Mouse (Mus musculus) midbrain, postnatal 0 days (tissue): ENCODE data around the gene Osr1. TPM values are rescaled to one million over a fixed set of nuclear protein-coding genes. Genes with fewer than 3 reads are reported as not detected.

ENCODE experiments used
- ATAC-seq: fragments of 200-750 bp; cut with Nextera tagmentation; 2 replicates; pipeline ENCODE4 v1.8.0; 2017; ENCODE audit warnings: moderate number of reproducible peaks, mild to moderate bottlenecking, moderate TSS enrichment, moderate library complexity; ENCODE audit not compliant: low FRiP score
- DNase-seq: peaks from one replicate; pipeline ENCODE4 v3.0.0-alpha.2; 2015; ENCODE audit warnings: low spot score
- H3K27ac ChIP-seq: fragments of 300-500 bp; sonication (generic); 2 replicates; pipeline ENCODE4 v1.5.1; 2014; ENCODE audit warnings: low read depth, mild to moderate bottlenecking, low read length, mixed read lengths
- H3K27me3 ChIP-seq: fragments of 300-500 bp; sonication (generic); 2 replicates; pipeline ENCODE4 v1.6.1; 2014; ENCODE audit warnings: low read length, control low read depth, mixed read lengths; ENCODE audit not compliant: insufficient read depth
- H3K36me3 ChIP-seq: fragments of 300-500 bp; sonication (generic); 2 replicates; pipeline ENCODE4 v1.6.1; 2014; ENCODE audit warnings: low read length, control low read depth, mixed read lengths; ENCODE audit not compliant: insufficient read depth
- H3K4me1 ChIP-seq: fragments of 300-500 bp; sonication (generic); 2 replicates; pipeline ENCODE4 v1.6.1; 2014; ENCODE audit warnings: mild to moderate bottlenecking, control low read depth, antibody characterized with exemption, low read length, mixed read lengths; ENCODE audit not compliant: insufficient read depth
- H3K4me2 ChIP-seq: fragments of 300-500 bp; sonication (generic); 2 replicates; pipeline ENCODE4 v1.6.1; 2014; ENCODE audit warnings: low read depth, mild to moderate bottlenecking, low read length, mixed read lengths; ENCODE audit not compliant: poor library complexity, severe bottlenecking
- H3K4me3 ChIP-seq: fragments of 300-500 bp; sonication (generic); 2 replicates; pipeline ENCODE4 v1.5.1; 2014; ENCODE audit warnings: low read depth, mild to moderate bottlenecking, low read length, moderate library complexity
- H3K9ac ChIP-seq: fragments of 300-500 bp; sonication (generic); replicated peaks from 2 replicates; pipeline ENCODE4 v1.6.1; 2014; ENCODE audit warnings: mild to moderate bottlenecking, low read length, moderate library complexity, mixed read lengths; ENCODE audit not compliant: poor library complexity, severe bottlenecking
- H3K9me3 ChIP-seq: fragments of 300-500 bp; sonication (generic); 2 replicates; pipeline ENCODE4 v1.6.1; 2016; ENCODE audit warnings: low read length, control low read depth
- CTCF ChIP-seq: IDR thresholded peaks from 2 replicates; pipeline ENCODE4 v1.5.1; 2016; ENCODE audit warnings: antibody characterized with exemption, mild to moderate bottlenecking
- polyA plus RNA-seq: library from polyadenylated mRNA; unstranded; fragments of >200 nt; fragmentation: Nextera tagmentation; extraction: Ambion mirVana; gene quantifications from 2 replicates; pipeline ENCODE4 v1.2.1, GENCODE M21; 2015
- total RNA-seq: library from RNA; depleted of rRNA; stranded (reverse); fragments of >200 nt; gene quantifications from 2 replicates; pipeline ENCODE4 v1.2.3, GENCODE M21; 2014

The Osr1 gene
- total and polyA plus RNA-seq, 2 experiments from 2014 or later = 7.7 to 21.2 TPM

GRCm38 (mm10) chr12:9598219-9598618, 28.3 kb downstream of the Osr1 start:
- Histone ChIP-seq H3K27ac (no peak overlapping the region), H3K4me1 (no peaks in the 10 kb centered on the region), H3K9me3 (no peaks in the 10 kb centered on the region), H3K4me3 (no peak overlapping the region), H3K27me3 (no peaks in the 10 kb centered on the region), H3K36me3 (no peaks in the 10 kb centered on the region), H3K4me2 (no peak overlapping the region), H3K9ac (no peak overlapping the region)
- ATAC-seq = no peak
- no peak for DNase-seq
- TF ChIP-seq CTCF = no peak
